Mouse (Mus musculus): ENCODE measurements around the gene Ribc1. TPM values are rescaled to one million over a fixed set of nuclear protein-coding genes. Genes with fewer than 3 reads are reported as not detected.
A peak's percentile ranks its signal among the peaks of the same experiment; 100 is the strongest.

Ribc1 gene
- total RNA-seq (2015) (0.21 and 3.3 TPM in 2 replicates), total RNA-seq (2017) (1.7 and 2.3 TPM in 2 replicates)

- ATAC-seq (ENCODE audit: poor library complexity, severe bottlenecking): peak; percentile 91
Observed at GRCm38 (mm10) chrX:152016151-152017145, at the start of gene Ribc1, which contains the start of gene Smc1a. Gene Ribc1, minus strand, starts transcription at chrX:152016295. Gene Smc1a, plus strand, starts transcription at chrX:152016428.

GRCm38 (mm10) chrX:152065674-152066073 is 49.6 kb upstream of the Ribc1 start:
- ATAC-seq (ENCODE audit: poor library complexity, severe bottlenecking): no peak

GRCm38 (mm10) chrX:152054094-152054493 is 38.0 kb upstream of the Ribc1 start:
- ATAC-seq (ENCODE audit: poor library complexity, severe bottlenecking): no peak

GRCm38 (mm10) chrX:152052546-152052945 is 36.5 kb upstream of the Ribc1 start:
- no peak for ATAC-seq (ENCODE audit: poor library complexity, severe bottlenecking)

- no peak for ATAC-seq (ENCODE audit: poor library complexity, severe bottlenecking)
Observed at GRCm38 (mm10) chrX:152047230-152047629, 31.1 kb upstream of the Ribc1 start.

- ATAC-seq (ENCODE audit: poor library complexity, severe bottlenecking): no peak
Observed at GRCm38 (mm10) chrX:152039865-152040264, 23.8 kb upstream of the Ribc1 start.

- no peak for ATAC-seq (ENCODE audit: poor library complexity, severe bottlenecking)
Observed at GRCm38 (mm10) chrX:152019294-152019693, 3.2 kb upstream of the Ribc1 start.

GRCm38 (mm10) chrX:152017186-152017585 is 1.1 kb upstream of the Ribc1 start:
- no peak for ATAC-seq (ENCODE audit: poor library complexity, severe bottlenecking)

GRCm38 (mm10) chrX:152015752-152016150 is 344 bp downstream of the Ribc1 start:
- ATAC-seq (ENCODE audit: poor library complexity, severe bottlenecking): peak; percentile 23

- ATAC-seq (ENCODE audit: poor library complexity, severe bottlenecking): no peak
Observed at GRCm38 (mm10) chrX:152007863-152008262, 8.2 kb downstream of the Ribc1 start.

GRCm38 (mm10) chrX:152002865-152003264 is 13.2 kb downstream of the Ribc1 start:
- ATAC-seq (ENCODE audit: poor library complexity, severe bottlenecking): 0 out of 2 replicates have a peak, but pooled peaks have one; percentile 31

GRCm38 (mm10) chrX:152001737-152002710 is 14.1 kb downstream of the Ribc1 start, which contains the start of gene Hsd17b10:
Gene Hsd17b10, plus strand, starts transcription at chrX:152001845.
- ATAC-seq (ENCODE audit: poor library complexity, severe bottlenecking): peak; percentile 99

GRCm38 (mm10) chrX:152001182-152001684 is 14.9 kb downstream of the Ribc1 start:
- ATAC-seq (ENCODE audit: poor library complexity, severe bottlenecking): peak; percentile 12; the same call in 1 of the 2 replicates

GRCm38 (mm10) chrX:151999006-151999710 is 16.9 kb downstream of the Ribc1 start:
- ATAC-seq (ENCODE audit: poor library complexity, severe bottlenecking): no peak

Other genes with a start within 250 kb of the Ribc1 start
- gene Huwe1, start 215.5 kb downstream of the Ribc1 start, total RNA-seq (2015): 79.3 and 80.7 TPM in 2 replicates
- 53.6 and 67.7 TPM in 2 replicates for gene Huwe1, start 215.5 kb downstream of the Ribc1 start, total RNA-seq (2017)
- 106 and 108 TPM in 2 replicates for gene Hsd17b10, start 14.4 kb downstream of the Ribc1 start, total RNA-seq (2015)
- 71.6 and 78.5 TPM in 2 replicates for gene Hsd17b10, start 14.4 kb downstream of the Ribc1 start, total RNA-seq (2017)
- gene Smc1a, start 133 bp upstream of the Ribc1 start, total RNA-seq (2015): 82.3 and 93.0 TPM in 2 replicates
- 237 and 247 TPM in 2 replicates for gene Smc1a, start 133 bp upstream of the Ribc1 start, total RNA-seq (2017)
- 9.0 and 10.5 TPM in 2 replicates for gene Iqsec2, start 128.0 kb upstream of the Ribc1 start, total RNA-seq (2015)
- 5.1 and 8.7 TPM in 2 replicates for gene Iqsec2, start 128.0 kb upstream of the Ribc1 start, total RNA-seq (2017)
- gene Kdm5c, start 216.7 kb upstream of the Ribc1 start, total RNA-seq (2015): 21.1 and 21.9 TPM in 2 replicates
- gene Kdm5c, start 216.7 kb upstream of the Ribc1 start, total RNA-seq (2017): 29.1 and 31.0 TPM in 2 replicates

Measured in megakaryocyte, adult 5-6 weeks (primary cell).